Mouse (Mus musculus): ENCODE measurements around the gene Rfx2.

Gene Rfx2

GRCm38 (mm10) chr17:56804952-56805351 lies 25.9 kb downstream of the Rfx2 start:
- in situ Hi-C loops (cut with MboI; ENCODE audit: low pct_unique_long_range_greater_than_20kb in 1 of 2, low sequenced_read_pairs in 2 of 2, unreplicated experiment in 1 of 2): loop anchor here in 1 of 2 experiments (5.0 kb wide), 1 partner anchor 132 kb away; the partner anchor contains the start of gene Mllt1

GRCm38 (mm10) chr17:56802065-56802464 lies 28.7 kb downstream of the Rfx2 start:
- in situ Hi-C loops (cut with MboI; ENCODE audit: low pct_unique_long_range_greater_than_20kb in 1 of 2, low sequenced_read_pairs in 2 of 2, unreplicated experiment in 1 of 2): no loop called here

GRCm38 (mm10) chr17:56799276-56799675 lies 31.5 kb downstream of the Rfx2 start:
- in situ Hi-C loops (cut with MboI; ENCODE audit: low pct_unique_long_range_greater_than_20kb in 1 of 2, low sequenced_read_pairs in 2 of 2, unreplicated experiment in 1 of 2): no loop called here

- in situ Hi-C loops (cut with MboI; ENCODE audit: low pct_unique_long_range_greater_than_20kb in 1 of 2, low sequenced_read_pairs in 2 of 2, unreplicated experiment in 1 of 2): no loop called here
Observed at GRCm38 (mm10) chr17:56793614-56794319, 37.0 kb downstream of the Rfx2 start.

- in situ Hi-C loops (cut with MboI; ENCODE audit: low pct_unique_long_range_greater_than_20kb in 1 of 2, low sequenced_read_pairs in 2 of 2, unreplicated experiment in 1 of 2): no loop called here
Observed at GRCm38 (mm10) chr17:56792588-56792987, 38.2 kb downstream of the Rfx2 start.

- in situ Hi-C loops (cut with MboI; ENCODE audit: low pct_unique_long_range_greater_than_20kb in 1 of 2, low sequenced_read_pairs in 2 of 2, unreplicated experiment in 1 of 2): no loop called here
Observed at GRCm38 (mm10) chr17:56789286-56789685, 41.5 kb downstream of the Rfx2 start.

GRCm38 (mm10) chr17:56788886-56789285 lies 41.9 kb downstream of the Rfx2 start:
- in situ Hi-C loops (cut with MboI; ENCODE audit: low pct_unique_long_range_greater_than_20kb in 1 of 2, low sequenced_read_pairs in 2 of 2, unreplicated experiment in 1 of 2): no loop called here

GRCm38 (mm10) chr17:56780291-56780978 lies 50.4 kb downstream of the Rfx2 start:
- in situ Hi-C loops (cut with MboI; ENCODE audit: low pct_unique_long_range_greater_than_20kb in 1 of 2, low sequenced_read_pairs in 2 of 2, unreplicated experiment in 1 of 2): no loop called here

GRCm38 (mm10) chr17:56778779-56779362 lies 51.9 kb downstream of the Rfx2 start:
- in situ Hi-C loops (cut with MboI; ENCODE audit: low pct_unique_long_range_greater_than_20kb in 1 of 2, low sequenced_read_pairs in 2 of 2, unreplicated experiment in 1 of 2): no loop called here

- in situ Hi-C loops (cut with MboI; ENCODE audit: low pct_unique_long_range_greater_than_20kb in 1 of 2, low sequenced_read_pairs in 2 of 2, unreplicated experiment in 1 of 2): no loop called here
Observed at GRCm38 (mm10) chr17:56777568-56777967, 53.2 kb downstream of the Rfx2 start.

- in situ Hi-C loops (cut with MboI; ENCODE audit: low pct_unique_long_range_greater_than_20kb in 1 of 2, low sequenced_read_pairs in 2 of 2, unreplicated experiment in 1 of 2): no loop called here
Observed at GRCm38 (mm10) chr17:56769950-56770349, 60.9 kb downstream of the Rfx2 start, which contains the start of gene Prr22. Gene Prr22, plus strand, starts transcription at chr17:56770250.

- in situ Hi-C loops (cut with MboI; ENCODE audit: low pct_unique_long_range_greater_than_20kb in 1 of 2, low sequenced_read_pairs in 2 of 2, unreplicated experiment in 1 of 2): no loop called here
Observed at GRCm38 (mm10) chr17:56768941-56769340, 61.9 kb downstream of the Rfx2 start.

- in situ Hi-C loops (cut with MboI; ENCODE audit: low pct_unique_long_range_greater_than_20kb in 1 of 2, low sequenced_read_pairs in 2 of 2, unreplicated experiment in 1 of 2): no loop called here
Observed at GRCm38 (mm10) chr17:56767531-56768135, 63.2 kb downstream of the Rfx2 start.

GRCm38 (mm10) chr17:56766631-56767405 lies 64.0 kb downstream of the Rfx2 start:
- in situ Hi-C loops (cut with MboI; ENCODE audit: low pct_unique_long_range_greater_than_20kb in 1 of 2, low sequenced_read_pairs in 2 of 2, unreplicated experiment in 1 of 2): no loop called here

GRCm38 (mm10) chr17:56765431-56765830 lies 65.4 kb downstream of the Rfx2 start:
- in situ Hi-C loops (cut with MboI; ENCODE audit: low pct_unique_long_range_greater_than_20kb in 1 of 2, low sequenced_read_pairs in 2 of 2, unreplicated experiment in 1 of 2): no loop called here

- in situ Hi-C loops (cut with MboI; ENCODE audit: low pct_unique_long_range_greater_than_20kb in 1 of 2, low sequenced_read_pairs in 2 of 2, unreplicated experiment in 1 of 2): no loop called here
Observed at GRCm38 (mm10) chr17:56764474-56765354, 66.1 kb downstream of the Rfx2 start, which contains the start of gene Dus3l. Gene Dus3l, plus strand, starts transcription at chr17:56764757.

GRCm38 (mm10) chr17:56763741-56764250 lies 67.0 kb downstream of the Rfx2 start:
- in situ Hi-C loops (cut with MboI; ENCODE audit: low pct_unique_long_range_greater_than_20kb in 1 of 2, low sequenced_read_pairs in 2 of 2, unreplicated experiment in 1 of 2): no loop called here

All from mouse embryonic stem cell (cell line).